Mouse (Mus musculus): ENCODE measurements at regions not wholly inside any gene's neighbourhood (a gene's known extent, or its start where the extent isn't known, plus 50 kb on each side); places are given as distances from the start of the nearest gene placed in this dataset.
"Not testable (repeated sequence)": the region's sequence is repeated elsewhere in the genome, so short reads cannot be mapped to it uniquely, and the experiment has no call there.

DNA sequence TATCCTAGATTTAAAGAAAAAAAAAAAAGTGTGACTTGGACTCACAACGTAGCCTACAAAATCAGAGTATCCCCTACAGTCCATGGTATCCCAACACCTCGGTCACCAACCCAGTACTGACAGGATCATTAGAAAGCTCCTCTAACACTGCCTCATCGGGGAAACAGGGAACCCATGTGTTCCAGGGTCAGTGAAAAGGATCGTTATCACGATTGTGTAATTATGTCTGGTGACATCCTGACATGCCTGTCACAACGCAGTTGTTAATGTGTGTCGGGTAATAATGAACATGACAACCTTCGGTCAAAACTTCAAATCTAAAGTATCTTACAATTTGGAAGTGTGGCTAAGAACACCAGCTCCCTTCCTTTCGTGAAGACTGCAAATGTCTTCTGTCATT, 83.8 kb upstream of the Enpep start:
- H3K9ac ChIP-seq: no peak overlapping the region
- no peaks in the 10 kb centered on the region for H3K4me1 ChIP-seq (replicated peaks)
- no peak overlapping the region for H3K27ac ChIP-seq (replicated peaks)
- no peaks in the 10 kb centered on the region for H3K36me3 ChIP-seq
- no peak overlapping the region for H3K4me3 ChIP-seq
- H3K4me2 ChIP-seq: no peak overlapping the region
- H3K27me3 ChIP-seq: no peaks in the 10 kb centered on the region
- ATAC-seq (ENCODE audit: low FRiP score, low read depth): no peak
- 87% methylated on average over 9 of the region's 9 CpGs for WGBS
- H3K9me3 ChIP-seq: no peaks in the 10 kb centered on the region

DNA sequence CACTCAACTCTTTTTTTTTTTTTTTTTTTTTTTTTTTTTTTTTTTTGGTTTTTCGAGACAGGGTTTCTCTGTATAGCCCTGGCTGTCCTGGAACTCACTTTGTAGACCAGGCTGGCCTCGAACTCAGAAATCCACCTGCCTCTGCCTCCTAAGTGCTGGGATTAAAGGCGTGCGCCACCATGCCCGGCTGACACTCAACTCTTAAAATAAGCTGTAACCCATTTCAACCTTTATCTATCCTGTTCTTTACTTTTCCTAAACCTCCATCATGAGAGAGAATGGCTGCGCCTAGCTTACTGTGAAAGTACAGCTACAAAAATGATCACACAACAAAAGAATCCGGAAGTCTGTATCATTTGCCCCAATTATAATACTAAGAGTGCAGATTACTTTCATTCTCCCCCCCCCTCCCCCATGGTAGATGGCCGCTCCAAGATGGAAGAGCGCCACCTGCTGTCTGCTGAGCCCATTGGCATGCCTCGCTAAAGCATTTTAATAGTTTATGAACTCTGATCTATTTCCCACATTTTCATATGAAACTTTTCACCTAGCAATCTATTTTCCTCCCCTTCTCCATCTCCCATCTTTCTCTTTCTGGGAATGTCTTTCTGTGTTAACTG, 89.2 kb upstream of the Enpep start:
- H3K36me3 ChIP-seq; H3K9me3 ChIP-seq; ATAC-seq (ENCODE audit: low FRiP score, low read depth); H3K27me3 ChIP-seq; H3K9ac ChIP-seq; H3K4me1 ChIP-seq (replicated peaks); H3K4me3 ChIP-seq; H3K27ac ChIP-seq (replicated peaks); H3K4me2 ChIP-seq: not testable (repeated sequence)
- WGBS: 60% methylated on average over 9 of the region's 10 CpGs

DNA sequence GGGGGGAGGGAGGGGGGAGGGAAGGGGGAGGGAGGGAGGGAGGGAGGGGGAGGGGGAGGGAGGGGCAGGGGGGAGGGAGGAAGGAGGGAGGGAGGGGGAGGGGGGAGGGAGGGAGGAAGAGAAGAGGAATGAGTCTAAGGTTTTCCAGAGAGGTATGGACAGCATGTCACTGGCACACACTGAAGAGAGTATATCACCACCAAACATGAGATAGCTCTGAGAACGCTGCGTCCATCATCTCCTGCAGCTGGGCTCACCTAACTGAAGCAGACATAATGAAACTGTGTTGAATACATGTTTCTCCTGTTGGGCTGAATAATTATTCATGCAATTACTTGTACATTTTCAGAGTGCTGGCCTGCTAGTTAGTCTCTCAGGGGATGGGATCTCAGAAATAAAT, 96.2 kb upstream of the Enpep start:
- 56% methylated on average over 2 of the region's 2 CpGs for WGBS
- Histone ChIP-seq H3K9me3 (no peaks in the 10 kb centered on the region), H3K4me2 (no peak overlapping the region), H3K27ac (replicated peaks) (0 out of 2 replicates have a peak overlapping the region, but pooled peaks have one; percentile 45), H3K9ac (no peak overlapping the region), H3K36me3 (no peaks in the 10 kb centered on the region), H3K27me3 (no peaks in the 10 kb centered on the region), H3K4me1 (replicated peaks) (peaks cover 6% of the 10 kb centered on the region), H3K4me3 (no peak overlapping the region)
- no peak for ATAC-seq (ENCODE audit: low FRiP score, low read depth)

DNA sequence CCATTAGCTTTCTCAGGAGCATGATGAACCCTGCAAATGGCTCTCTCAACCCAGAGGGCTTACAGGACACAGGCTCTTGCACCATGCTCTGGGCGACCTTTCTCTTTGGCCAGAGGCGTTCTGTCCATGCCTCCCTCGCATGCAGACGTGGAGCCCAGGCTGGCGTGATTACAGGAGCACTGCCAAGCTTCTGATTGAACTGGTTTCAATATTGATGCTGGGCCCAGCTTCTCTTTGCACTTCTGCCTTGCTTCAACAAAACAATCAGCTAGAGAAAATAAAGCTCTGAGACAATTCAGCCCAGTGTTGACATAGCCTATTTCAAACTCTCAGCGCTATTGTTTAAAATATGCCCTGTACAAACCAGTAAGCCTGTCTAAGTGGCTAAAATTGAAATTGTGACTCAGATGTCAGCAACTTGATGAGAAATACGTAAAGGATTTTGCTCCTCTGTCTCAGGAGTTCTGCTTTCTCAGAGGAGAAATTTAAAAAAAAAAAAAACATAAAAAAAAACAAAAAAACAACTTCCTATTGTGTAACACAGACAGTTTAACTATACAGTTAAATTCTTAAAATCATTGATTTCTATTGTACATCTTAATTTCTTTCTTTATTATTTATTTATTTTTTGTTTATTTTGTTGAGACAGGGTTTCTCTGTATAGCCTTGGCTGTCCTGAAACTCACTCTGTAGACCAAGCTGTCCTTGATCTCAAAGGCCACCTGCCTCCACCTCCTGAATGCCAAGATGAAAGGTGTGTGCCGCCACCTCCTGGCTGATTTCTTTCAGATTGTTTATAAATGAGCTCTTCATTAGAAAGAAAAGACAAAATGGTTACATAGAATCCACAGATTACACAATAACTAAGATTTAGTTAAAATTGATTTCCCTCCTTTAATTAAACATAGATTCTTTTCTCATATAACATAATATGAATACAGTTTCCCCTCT, 96.9 kb upstream of the Enpep start:
- Histone ChIP-seq H3K4me1 (replicated peaks) (peaks cover 6% of the 10 kb centered on the region), H3K4me2 (no peak overlapping the region), H3K27me3 (no peaks in the 10 kb centered on the region), H3K9me3 (no peaks in the 10 kb centered on the region), H3K27ac (replicated peaks) (0 out of 2 replicates have a peak overlapping the region, but pooled peaks have one; percentile 45), H3K9ac (no peak overlapping the region), H3K36me3 (no peaks in the 10 kb centered on the region), H3K4me3 (no peak overlapping the region)
- 49% methylated on average over 8 of the region's 8 CpGs for WGBS
- ATAC-seq (ENCODE audit: low FRiP score, low read depth): no peak

DNA sequence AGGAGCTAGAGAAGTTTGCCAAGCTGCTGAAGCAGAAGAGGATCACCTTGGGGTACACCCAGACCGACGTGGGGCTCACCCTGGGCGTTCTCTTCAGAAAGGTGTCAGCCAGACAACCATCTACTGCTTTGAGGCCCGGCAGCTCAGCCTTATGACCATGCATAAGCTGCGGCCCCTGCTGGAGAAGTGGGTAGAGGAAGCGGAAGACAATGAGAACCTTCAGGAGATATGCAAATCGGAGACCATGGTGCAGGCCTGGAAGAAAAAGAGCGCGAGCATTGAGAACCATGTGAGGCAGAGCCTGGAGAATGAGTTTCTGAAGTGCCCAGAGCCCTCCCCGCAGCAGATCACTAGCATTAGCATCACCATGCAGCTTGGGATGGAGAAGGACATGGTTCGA, 98.1 kb upstream of the Elovl6 start:
- Histone ChIP-seq H3K36me3 (no peaks in the 10 kb centered on the region), H3K4me2 (no peak overlapping the region), H3K9me3 (no peaks in the 10 kb centered on the region), H3K27ac (replicated peaks) (no peak overlapping the region), H3K9ac (no peak overlapping the region), H3K4me1 (replicated peaks) (peaks cover 3% of the 10 kb centered on the region), H3K4me3 (no peak overlapping the region), H3K27me3 (no peaks in the 10 kb centered on the region)
- WGBS: 63% methylated on average over 11 of the region's 11 CpGs
- ATAC-seq (ENCODE audit: low FRiP score, low read depth): no peak

DNA sequence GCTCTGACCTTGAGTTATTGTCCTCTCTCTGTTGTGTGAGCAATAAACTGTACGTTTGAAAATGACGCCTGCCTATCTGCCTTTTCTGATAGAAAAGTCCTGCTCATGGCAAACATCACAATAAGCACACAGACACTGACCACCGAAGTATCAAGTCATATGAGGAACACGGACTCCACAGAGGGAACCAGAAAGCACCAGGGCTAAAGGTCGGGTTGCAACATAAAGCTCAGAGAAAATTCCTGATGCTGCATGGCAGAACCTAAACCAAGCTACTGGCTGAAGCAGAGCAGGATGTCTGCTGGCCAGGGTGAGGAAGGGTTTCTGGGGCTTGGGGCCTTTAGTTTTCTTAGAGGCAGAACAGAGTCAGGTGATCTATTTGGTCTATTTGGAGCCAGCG, 94.5 kb upstream of the Elovl6 start:
- no peak for ATAC-seq (ENCODE audit: low FRiP score, low read depth)
- no peak overlapping the region for H3K9ac ChIP-seq
- 87% methylated on average over 6 of the region's 6 CpGs for WGBS
- H3K4me3 ChIP-seq: no peak overlapping the region
- H3K36me3 ChIP-seq: no peaks in the 10 kb centered on the region
- H3K27me3 ChIP-seq: no peaks in the 10 kb centered on the region
- no peak overlapping the region for H3K27ac ChIP-seq (replicated peaks)
- H3K4me1 ChIP-seq (replicated peaks): no peaks in the 10 kb centered on the region
- no peaks in the 10 kb centered on the region for H3K9me3 ChIP-seq
- no peak overlapping the region for H3K4me2 ChIP-seq

DNA sequence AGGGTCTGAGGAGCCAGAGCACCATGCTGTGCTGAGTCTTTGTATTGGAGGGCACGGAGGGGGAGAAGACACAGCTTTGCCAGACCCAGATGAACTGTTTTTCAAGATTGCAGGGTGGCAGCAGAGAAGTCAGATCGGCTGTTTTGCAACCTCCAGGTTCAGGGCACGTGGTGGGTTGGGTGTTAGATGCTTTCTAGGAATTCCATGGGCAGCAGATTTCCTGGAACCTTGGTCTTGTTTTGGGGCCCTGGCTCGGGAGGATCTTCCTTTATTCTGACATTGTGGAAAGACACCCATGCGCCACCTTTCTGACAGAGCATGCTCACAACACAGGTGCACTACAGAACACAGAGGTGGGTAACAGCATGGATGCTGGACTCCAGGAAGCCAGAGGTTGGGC, 89.4 kb upstream of the Elovl6 start:
- no peak overlapping the region for H3K4me2 ChIP-seq
- ATAC-seq (ENCODE audit: low FRiP score, low read depth): no peak
- no peak overlapping the region for H3K4me3 ChIP-seq
- no peak overlapping the region for H3K9ac ChIP-seq
- H3K27ac ChIP-seq (replicated peaks): no peak overlapping the region
- 53% methylated on average over 5 of the region's 5 CpGs for WGBS
- H3K36me3 ChIP-seq: no peaks in the 10 kb centered on the region
- H3K27me3 ChIP-seq: no peaks in the 10 kb centered on the region
- no peaks in the 10 kb centered on the region for H3K4me1 ChIP-seq (replicated peaks)
- H3K9me3 ChIP-seq: no peaks in the 10 kb centered on the region

DNA sequence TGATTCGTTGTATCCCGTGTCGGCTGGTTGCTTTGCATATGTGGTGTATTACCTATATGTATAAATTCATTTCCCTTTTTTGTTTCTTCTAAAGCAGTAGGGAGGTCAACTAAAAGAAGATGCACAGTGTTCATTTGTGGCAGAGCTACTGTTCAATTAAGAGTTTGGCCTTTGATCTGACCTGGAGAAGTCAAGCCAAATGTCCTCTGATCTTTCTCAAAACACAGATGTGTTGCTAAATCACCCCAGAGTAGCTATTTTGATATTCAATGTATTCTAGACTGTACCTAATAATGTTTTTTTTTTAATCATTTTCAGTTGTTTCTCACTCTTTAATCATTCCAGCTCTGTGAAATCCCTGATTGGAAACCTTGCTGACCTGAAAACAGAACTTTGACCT, 87.9 kb upstream of the Elovl6 start:
- Histone ChIP-seq H3K27ac (replicated peaks) (no peak overlapping the region), H3K36me3 (no peaks in the 10 kb centered on the region), H3K9ac (no peak overlapping the region), H3K4me3 (no peak overlapping the region), H3K9me3 (no peaks in the 10 kb centered on the region), H3K4me1 (replicated peaks) (no peaks in the 10 kb centered on the region), H3K27me3 (no peaks in the 10 kb centered on the region), H3K4me2 (no peak overlapping the region)
- no peak for ATAC-seq (ENCODE audit: low FRiP score, low read depth)
- WGBS: 93% methylated on average over 3 of the region's 3 CpGs

DNA sequence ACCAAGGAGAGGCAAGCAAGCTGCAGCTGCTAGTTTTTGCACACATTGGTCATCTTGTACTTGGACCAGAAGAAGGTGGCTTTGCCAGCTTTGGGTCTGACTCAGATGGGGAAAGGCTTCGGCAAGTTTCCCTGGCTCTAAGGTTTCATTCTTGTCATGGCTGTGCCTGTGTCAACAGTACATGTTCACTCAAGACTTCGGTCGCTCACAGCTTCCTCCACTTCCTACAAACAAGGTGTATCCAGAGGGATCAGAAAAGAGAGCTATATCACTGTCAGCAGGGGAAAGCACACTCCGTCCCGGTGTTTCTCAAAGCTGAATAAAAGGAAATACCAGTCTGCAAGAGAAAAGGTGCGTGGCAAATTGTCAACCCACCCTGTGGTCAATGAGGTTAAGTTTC, 86.2 kb upstream of the Elovl6 start:
- WGBS: 91% methylated on average over 6 of the region's 6 CpGs
- Histone ChIP-seq H3K9ac (no peak overlapping the region), H3K27me3 (no peaks in the 10 kb centered on the region), H3K4me3 (no peak overlapping the region), H3K36me3 (no peaks in the 10 kb centered on the region), H3K4me2 (no peak overlapping the region), H3K9me3 (no peaks in the 10 kb centered on the region), H3K4me1 (replicated peaks) (no peaks in the 10 kb centered on the region), H3K27ac (replicated peaks) (no peak overlapping the region)
- no peak for ATAC-seq (ENCODE audit: low FRiP score, low read depth)

DNA sequence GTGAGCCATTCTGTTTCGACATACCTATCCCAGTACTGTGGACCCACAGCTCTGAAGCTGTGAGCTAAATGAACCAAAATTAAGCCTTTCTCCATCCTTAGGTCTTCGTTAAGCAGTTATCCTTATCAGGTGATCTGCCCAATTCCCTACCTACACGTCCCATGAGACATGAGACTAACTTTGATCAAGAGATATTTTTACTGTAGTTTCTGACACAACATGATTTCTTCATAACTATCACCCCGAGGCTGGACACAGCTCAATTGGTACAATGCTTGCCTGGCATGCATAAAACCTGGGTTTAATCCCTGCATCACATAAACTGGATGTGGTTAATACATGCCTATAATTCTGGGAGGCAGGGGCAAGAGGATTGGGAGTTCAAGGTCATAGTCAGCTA, 82.2 kb upstream of the Elovl6 start:
- 89% methylated on average over 4 of the region's 4 CpGs for WGBS
- Histone ChIP-seq H3K4me2 (no peak overlapping the region), H3K9me3 (no peaks in the 10 kb centered on the region), H3K9ac (no peak overlapping the region), H3K27me3 (no peaks in the 10 kb centered on the region), H3K4me3 (no peak overlapping the region), H3K4me1 (replicated peaks) (no peaks in the 10 kb centered on the region), H3K36me3 (no peaks in the 10 kb centered on the region), H3K27ac (replicated peaks) (no peak overlapping the region)
- no peak for ATAC-seq (ENCODE audit: low FRiP score, low read depth)

DNA sequence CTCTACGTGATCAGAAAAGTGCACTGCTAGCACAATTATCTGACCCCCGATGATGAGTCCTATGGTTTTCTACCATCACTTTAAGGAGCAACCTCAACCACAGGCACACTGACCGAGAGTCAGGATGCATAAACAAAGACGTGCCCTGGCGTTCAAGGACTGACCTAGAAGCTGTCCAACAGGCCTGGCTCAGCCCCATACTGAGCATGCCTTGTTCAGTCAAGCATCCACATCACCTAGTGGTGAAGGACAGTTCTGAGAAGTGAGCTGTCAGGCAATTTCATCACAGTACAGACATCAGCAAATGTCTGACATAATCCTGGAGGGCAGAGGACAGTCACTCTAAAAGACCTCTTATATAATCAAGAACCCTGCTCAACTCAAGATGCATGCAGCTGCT, 81.5 kb upstream of the Elovl6 start:
- Histone ChIP-seq H3K9me3 (no peaks in the 10 kb centered on the region), H3K27me3 (no peaks in the 10 kb centered on the region), H3K27ac (replicated peaks) (no peak overlapping the region), H3K4me2 (no peak overlapping the region), H3K4me1 (replicated peaks) (no peaks in the 10 kb centered on the region), H3K9ac (no peak overlapping the region), H3K4me3 (no peak overlapping the region), H3K36me3 (no peaks in the 10 kb centered on the region)
- no peak for ATAC-seq (ENCODE audit: low FRiP score, low read depth)
- 83% methylated on average over 5 of the region's 5 CpGs for WGBS

DNA sequence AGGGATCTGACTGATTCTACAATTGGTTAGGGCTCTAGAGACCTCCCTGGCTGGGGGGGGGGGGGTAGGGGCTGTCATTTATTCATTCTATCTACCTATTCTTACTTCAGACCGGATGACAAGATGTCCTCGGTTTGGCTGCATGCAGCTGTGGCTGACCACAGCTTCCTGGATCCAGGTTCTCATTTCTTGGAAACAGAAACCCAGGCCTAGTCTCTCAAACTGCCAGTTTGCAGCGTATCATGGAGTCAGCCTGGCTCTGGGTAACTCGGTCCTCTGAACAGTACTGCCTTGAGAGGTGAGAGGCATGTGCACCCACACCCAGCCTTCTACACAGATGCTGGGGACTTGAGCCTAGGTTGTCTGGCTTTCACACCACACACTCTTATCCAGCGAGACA, 62.1 kb upstream of the Elovl6 start:
- ATAC-seq (ENCODE audit: low FRiP score, low read depth): no peak
- H3K27me3 ChIP-seq: no peaks in the 10 kb centered on the region
- 90% methylated on average over 5 of the region's 5 CpGs for WGBS
- H3K4me2 ChIP-seq: no peak overlapping the region
- H3K9me3 ChIP-seq: no peaks in the 10 kb centered on the region
- H3K4me1 ChIP-seq (replicated peaks): no peaks in the 10 kb centered on the region
- H3K27ac ChIP-seq (replicated peaks): no peak overlapping the region
- H3K4me3 ChIP-seq: no peak overlapping the region
- no peak overlapping the region for H3K9ac ChIP-seq
- H3K36me3 ChIP-seq: no peaks in the 10 kb centered on the region
